Mouse (Mus musculus) retina, postnatal 1 day (tissue): Measurements from ENCODE around the gene Dglucy.

Source experiments
- DNase-seq: peaks from one replicate; pipeline ENCODE4 v3.0.0-alpha.2; 2012

Gene Dglucy

DNA sequence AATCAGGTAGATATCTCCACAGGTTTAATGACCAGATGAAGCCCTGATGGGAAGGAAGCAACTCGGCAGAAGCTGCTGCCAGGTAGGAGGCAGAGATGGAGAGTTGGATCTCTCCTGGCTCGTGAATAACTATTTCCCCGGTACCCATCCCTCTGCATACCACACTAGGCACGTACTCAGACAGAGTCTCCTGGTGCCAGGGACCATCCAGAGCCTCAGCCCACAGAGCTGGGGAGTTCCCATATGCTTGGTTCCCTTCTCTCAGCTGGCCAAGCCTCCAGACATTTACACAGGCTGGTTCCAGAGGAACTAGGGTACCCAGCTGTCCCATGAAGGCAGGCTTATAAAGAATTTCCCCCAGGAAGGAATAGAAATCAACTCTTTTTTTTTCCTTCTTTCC lies 108.0 kb downstream of the Dglucy start:
- no peak for DNase-seq

DNA sequence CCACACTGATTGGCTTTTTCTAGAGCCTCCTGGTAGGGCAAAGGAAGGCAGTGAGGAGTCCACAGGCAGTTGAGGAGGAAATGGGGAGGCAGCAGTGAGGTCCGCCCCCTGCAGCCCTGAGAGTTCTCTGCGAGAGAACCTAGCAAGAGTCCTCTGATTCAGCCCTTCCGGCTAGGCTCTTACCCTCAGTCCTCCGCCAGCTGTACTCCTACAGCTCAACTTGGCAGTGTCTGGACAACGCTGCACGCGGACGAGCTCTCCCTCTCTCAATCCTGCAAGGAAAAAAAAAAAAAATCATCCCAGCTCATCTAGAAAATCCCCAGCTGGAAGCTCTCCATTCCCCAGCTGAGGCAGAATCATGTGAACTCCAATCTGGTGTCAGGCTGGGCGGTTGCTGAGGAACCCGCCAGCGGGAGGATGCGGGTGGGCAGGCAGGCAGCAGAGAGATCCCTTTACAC lies 109.0 kb downstream of the Dglucy start:
- peak; percentile 64 for DNase-seq

DNA sequence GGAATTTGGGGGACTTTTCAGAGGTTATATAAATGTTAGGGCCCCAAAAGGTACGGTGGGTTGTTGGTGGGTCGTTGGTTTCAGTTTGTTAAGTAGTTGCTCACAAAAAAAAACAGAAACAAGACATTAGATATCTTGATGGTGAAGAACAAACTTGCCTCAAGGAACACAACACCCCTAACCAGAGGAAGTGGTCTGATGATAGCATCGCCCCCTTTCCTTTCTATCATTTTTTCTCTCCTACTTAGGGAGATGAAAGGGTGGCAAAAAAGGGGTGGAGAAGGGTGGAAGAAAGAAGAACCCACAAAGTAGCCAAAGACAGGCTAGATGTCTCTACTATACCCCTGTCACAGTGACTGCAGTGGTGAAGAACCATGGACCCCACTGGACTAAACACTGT lies 111.7 kb downstream of the Dglucy start:
- DNase-seq = no peak

DNA sequence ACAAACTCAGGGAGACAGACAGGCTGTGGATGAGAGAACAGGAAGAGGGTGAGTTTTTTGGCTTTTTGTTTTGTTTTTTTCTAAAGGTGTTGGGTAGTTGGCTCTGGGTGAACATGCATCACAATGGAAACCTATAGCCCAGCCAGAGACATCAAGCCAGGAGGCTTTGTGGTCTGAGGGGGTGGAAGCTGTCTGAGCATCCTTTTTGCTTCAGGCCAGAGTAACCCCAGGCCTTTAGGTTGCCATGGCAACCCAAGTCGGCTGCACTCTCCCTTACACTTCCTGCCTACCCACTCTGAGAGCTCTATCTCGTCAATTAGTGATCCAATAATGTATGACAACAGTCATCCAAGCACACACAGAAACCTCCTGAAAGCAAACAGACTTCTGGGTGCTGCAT lies 116.6 kb downstream of the Dglucy start:
- DNase-seq = peak; percentile 61

DNA sequence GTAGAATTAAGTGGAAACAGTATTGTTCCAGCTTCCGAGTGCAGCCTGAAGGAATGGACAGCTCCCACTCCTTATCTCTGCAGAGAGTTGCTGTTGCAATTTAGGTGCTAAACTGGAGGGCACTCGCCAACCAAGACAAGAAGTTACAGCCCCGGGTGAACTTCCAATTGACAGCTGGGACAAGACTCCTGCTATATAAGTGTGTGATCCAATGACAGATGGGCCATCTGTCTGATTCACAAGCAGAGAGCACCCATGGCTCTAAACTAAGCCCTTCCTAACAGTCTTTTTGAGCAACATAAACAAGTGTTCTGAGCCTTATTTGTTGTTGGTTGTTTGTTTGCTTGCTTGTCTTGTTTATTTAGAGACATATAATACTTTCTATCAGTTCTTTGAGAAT lies 117.8 kb downstream of the Dglucy start:
- DNase-seq = peak; percentile 24

DNA sequence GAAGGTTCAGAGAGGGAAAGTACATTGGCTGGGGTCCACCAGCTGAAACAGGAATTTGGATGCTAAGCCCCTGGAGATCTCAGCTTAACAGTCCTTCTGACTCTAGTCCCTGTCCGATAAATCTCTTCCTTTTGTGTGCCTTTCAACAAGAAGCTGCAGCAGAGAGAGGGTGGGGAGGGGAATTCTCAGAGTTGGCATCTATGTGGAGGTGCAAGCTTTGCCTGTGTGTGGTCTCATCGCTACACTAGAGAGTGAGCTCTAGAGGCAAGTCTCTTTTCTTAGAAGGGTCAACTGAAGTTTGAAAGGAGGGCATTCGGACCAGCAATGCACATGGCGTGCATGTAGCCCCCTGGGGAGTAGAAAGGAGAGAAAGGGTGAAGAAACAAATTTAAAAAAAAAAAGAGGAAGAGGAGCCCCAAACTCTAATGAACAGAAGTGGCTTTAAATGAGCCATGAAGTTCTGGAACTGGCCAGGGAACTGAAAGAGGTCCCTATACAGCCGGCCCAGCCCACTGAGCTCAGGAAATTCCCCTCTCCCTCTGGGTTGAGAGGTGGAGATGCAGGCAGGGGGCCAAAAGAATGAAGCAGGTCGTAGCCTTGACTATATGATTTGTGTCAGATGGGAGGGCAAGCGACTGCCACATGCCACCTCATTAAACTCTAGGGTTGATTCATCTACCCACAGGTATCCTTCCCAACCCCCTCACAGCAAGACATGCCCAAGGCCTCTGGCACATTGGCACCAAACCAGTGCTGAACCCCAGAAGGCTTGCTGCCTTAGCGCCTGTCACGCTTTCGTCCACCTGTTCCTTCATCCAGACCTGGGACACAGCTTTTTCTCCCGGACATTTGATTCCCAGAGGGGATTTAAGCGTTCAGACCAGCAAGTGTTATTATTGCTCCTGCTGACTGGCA lies 119.1 kb downstream of the Dglucy start:
- peak; percentile 44 for DNase-seq

DNA sequence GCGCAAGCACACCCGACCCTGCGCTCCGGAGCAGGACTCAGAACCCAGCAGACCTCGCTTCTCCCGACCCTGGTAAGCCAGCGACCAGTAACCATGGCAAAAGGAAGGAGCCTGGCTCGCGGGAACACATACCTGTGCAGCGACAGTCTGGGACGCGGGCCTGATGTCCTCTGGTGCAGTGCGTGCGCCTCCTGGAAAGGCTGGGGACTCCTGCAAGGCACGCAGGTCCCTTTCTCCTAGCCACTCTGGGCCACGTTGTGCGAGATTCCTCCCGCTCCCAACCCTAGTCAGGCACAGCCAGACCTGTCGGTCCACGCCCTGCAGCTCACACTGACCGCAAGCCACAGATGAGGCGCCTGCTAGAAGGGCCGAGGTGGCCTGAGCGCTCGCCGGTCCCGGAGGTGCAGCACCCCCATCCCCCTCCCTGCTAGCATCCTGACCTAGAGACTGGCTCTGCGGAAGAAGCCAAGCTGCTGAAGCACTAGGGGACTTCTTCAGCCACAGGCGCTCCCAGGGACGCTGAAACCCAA lies 120.3 kb downstream of the Dglucy start:
- DNase-seq = peak; percentile 47

DNA sequence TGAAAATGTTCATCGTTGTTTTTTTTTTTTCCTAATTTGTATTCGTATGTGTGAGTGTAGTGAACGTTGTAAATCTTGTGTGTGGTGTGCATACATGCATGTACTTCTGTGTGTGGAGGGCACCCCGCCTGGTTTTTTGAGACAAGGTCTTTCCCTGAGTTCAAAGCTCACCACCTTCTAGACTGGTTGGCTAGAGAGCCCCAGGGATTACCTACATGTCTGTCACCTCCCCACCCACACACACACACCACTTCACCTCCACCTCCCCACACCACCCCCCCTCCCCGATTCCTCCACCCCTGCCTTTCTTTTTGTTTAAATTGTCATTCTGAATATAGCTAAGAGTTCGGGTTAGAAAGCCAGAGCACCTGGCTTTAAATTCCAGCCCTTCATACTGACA lies 122.0 kb downstream of the Dglucy start:
- no peak for DNase-seq

DNA sequence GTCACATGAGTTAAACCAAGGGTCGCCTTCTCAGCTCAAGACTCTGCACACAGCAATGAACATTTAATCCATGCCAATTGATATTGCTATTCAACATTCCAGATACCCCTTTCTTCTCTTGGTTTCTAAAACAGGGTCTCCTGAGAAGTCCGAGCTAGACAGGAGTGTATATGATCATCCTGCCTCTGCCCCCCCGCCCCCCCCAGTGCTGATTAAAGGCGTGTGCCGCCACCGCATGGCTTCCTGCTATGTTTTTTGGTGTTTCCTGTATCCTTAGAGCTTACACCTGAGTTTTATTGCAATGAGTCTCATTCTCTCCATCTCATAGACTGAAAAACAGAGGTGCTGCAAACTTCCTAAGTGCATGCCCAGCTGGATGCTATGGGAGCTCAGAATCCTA lies 122.5 kb downstream of the Dglucy start:
- no peak for DNase-seq

DNA sequence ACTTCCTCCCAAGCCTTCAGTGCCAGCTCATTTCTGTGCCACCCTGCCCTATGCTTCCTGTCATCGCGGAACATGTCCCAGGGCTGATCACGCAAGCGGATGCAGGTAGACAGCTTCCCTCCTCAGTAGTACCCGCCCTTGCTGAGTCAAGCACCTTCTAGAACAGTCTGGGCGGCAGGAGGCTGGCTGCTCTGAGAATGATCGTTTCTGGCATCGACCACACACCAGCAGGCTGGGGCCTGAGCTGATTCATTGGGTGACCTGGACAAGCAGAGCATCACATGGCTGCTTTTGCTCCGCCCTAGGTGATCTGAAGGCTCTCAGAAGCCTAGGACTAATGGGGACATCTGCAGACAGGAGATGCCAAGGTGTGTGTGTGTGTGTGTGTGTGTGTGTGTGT lies 124.9 kb downstream of the Dglucy start:
- DNase-seq = no peak

DNA sequence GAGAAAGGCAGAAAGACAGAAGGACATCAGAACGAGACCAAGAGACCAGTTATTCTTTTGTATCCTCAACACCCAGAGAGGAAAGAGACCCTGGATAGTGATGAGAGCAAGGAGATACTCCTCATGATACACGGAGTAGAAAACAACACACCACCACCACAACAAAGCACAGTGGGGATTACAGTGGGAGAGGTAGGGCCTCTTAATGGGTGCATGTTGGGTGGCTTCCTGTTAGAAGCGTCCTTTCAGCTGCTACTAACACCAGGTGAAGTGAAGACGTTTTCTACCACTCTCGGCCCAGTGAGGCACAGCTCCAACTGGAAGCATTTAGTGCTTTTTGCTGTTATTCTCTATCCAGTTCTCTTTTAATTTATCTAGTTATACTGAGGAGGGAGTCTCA lies 128.0 kb downstream of the Dglucy start:
- no peak for DNase-seq

DNA sequence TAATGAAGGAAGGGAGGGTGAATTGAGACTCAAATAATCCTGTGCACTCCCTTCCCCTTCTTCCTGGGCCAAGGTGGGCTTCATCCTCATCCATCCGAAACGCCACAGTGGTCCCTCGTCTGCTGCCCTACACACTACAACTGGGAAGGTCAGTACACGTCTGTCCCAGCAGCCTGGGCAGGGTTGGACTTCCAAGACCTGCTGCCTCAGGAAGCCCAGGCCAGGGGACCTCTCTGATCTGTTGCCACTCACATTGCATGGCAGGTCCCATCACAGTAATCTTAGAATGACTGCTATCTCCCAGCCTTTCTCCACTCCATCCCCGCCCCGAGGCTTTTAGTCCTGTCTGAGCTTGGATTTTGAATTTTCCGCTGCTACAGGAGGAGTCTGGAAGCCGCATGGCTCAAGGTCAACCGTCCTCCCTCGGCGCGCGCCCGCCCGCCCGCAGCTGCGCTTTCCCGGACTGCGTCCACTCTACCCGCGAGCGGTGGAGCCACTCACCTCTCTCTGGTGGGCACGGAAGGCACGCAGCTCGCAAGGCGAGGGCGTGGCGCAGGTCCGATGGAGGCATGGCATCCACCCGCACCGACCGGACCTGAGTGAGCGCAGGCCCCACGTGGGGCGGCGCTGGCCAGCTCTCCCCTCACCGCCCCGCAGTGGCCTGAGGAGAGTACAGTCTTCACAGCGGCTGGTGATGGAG lies 128.9 kb downstream of the Dglucy start, which contains the start of gene Gpr68:
TSS of gene Gpr68 (minus strand) at position 601 of the 700 bp plus-strand sequence.
- DNase-seq = peak; percentile 75

DNA sequence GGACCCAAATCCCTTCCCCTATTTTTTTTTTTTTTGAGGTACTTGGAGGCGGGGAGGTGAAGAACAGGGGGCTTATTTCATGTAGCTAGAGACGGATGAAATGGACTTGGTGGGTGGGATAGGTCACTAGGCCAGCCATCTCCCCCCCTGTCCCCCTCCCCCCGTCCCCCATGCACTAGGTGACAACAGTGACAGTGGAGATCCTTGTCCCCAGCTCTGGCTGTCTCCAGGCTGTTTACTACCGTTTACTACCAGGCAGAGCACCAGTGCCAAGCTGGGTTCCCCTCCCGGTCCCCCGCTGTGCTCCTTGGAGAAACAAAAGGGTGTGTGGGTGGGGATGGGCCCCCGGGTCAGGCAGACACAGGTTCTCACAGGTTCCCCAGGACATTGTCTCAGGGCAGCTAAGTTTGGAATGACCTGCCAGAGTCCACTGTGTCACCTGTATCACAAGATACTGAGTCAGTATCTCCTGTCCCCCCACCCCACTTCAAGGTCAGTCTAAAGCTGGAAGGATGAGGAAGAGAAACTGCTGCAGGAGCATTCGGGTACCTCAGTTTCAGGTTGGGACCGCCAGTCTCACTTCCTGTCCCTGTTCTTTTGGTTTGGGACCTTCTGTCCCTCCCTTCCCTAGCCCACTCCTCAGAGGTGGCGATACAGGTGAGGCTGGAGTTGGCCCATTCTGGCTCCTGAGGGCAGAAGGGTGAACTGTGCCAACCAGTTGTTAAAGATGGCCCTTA lies 129.6 kb downstream of the Dglucy start:
- DNase-seq = peak; percentile 32

DNA sequence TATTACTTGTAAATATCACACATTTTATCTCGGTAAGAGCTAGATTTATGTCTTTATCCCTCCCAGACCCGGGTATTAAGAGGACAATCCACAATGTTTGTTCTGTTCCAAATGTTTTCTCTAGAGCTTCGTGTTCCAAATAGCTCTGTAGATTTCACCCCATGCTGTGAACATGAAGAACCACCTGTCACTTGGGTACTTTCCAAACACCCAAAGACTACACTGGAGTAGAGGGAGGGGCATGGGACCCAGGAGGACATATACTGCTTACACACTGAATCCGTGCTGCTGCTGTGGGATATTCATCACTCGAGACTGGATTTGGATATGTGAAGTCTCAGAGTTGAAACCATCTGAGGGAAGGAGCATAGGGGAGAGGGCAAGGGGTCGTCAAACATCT lies 130.9 kb downstream of the Dglucy start:
- DNase-seq = no peak

DNA sequence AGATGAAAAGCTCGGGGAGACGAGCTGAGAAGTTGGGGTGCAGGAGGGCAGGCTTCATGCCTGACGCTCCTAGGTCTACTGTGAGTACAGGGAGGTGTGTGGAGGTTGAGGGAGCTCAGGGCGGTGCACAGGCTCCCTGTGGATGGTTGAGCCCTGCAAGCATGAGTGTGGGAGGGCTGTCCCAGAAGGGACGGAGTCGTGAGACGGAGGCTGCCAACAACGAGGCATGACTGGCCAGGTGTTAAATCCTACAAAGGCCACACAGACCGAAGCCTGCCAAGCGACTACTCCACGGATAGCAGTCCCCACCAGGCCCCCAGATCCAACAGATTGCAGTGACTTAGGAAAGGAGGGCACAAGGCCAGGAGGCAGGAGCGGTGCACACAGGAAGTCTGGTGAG lies 131.9 kb downstream of the Dglucy start:
- no peak for DNase-seq

DNA sequence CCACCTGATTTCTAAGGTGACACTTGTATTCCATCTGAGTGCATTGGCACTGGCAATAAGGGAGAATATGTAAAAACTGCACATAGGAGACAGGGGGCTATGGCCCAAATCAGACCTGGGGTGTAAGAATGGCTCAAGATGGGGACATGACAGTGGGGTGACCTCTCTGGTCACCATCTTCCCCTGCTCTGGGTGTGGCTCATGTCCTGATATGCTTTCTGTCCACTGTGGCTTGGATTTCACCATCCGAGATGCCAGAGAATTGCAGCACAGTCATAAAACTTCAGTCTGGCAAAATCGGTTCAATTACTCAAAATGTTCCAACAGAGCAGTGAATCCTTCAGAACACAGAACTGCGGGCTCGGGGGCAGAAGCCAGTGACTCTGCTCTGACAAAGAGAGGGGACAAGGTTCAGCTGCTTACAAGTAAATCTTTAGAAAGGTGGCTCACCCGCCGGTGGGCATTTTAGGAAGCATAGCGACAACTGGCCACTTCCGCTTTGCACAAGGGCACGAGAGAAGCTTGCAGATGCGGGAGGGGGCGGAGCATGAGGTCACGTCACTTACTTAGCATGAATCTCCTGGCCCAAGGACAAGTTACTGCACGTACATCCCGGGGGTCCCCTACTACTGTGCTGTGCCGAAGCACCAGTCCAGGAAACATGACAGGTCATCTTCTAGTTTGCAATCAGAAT lies 145.9 kb downstream of the Dglucy start:
- no peak for DNase-seq

DNA sequence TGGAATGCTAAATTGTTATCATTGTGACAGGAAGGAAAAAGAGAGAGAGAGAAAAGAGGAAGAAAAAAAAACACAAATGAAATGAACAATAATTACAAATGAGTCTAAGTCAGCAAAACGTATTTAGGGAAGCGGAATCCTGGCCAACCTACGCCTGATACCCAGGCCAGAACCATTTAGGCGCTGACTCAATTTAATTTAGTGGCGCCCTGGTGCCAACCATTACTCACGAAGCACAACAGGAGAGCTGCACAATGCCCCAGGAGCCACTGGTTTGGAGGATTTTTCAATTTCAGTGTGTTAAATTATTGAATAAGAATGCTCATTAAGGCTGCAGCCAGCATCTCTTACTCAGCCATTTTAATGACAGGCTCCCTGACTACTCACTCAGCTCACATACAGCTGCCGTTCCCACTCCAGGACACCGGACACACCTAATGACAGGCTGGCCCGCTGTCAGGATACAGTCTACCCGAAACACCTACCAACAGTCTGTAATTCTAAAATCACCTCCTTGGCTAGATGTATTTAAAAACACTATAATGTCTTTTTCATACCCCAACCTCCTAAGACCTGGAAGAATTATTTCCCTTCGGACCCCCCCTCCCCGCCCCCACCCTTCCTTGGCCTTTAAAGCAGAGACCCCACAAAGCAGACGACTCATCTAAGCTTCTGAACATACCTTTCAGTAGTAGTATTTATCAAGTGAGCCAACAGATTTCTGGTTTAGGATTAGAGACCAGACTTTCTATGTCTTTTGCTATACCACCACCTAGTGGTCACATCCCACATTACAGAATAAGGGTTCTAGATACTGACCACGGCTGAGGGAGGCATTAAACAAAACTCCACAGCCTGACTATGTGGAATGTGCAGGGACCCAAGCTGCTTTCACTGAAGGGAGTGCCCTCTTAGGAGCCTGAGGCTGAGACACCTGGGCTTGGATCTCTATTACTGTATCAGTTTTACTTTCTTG lies 147.1 kb downstream of the Dglucy start:
- DNase-seq = peak; percentile 86

DNA sequence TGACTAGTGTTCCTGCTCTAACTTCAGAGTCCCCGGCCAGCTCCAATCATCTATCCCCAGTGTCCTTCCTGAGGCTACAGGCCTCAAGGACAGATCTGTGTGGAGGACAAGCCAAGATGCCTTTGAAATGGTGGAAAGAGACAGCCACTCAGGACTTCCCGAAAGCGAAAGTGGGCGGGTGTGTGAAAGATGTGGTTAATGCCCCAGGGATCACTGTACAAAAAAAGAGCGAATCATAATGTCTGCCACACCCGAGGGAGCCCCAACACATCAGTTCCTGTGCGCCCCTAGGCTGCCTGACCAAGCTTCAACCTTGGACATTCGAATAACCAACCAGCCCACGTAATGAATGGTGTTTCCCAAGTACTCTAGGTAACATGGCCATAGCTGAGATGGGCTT lies 149.4 kb downstream of the Dglucy start:
- DNase-seq = no peak

DNA sequence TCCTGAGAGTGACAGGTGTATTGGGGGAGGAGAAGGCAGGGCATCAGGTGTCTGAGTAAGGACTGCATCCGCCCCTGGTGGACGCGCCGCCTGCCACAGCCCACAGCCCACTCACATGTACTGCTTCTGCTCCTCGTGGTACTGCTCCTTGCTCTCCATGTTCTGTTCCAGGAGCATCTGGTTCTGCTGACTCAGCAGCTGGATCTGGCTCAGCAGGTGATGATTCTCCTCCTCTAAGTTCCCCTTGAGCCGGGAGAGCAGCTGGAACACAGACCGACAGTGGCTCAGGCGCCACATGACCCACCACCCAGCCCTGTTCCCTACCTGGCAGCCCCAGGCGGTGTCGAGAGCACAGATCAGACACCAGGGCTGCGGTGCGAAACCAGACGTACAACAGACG lies 152.8 kb downstream of the Dglucy start:
- DNase-seq = no peak

DNA sequence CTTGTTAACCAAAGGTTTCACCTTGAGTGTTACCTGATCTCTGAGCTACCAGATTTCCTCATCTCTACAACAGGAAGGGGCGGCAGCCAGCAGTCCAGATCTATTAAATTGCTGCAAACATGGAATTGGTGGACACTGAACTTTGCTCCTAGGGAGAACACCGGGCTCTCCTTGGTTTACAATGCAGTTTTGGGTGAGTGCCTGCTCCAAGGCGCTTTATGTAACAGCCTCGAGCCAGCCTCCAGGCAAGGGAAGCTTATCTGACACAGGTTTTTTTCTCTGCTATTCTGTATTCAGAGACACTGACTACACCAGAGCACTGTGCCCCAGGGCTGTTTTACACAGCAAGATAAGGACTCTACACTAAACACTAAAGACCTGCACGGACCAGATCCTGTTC lies 155.9 kb downstream of the Dglucy start:
- DNase-seq = no peak

DNA sequence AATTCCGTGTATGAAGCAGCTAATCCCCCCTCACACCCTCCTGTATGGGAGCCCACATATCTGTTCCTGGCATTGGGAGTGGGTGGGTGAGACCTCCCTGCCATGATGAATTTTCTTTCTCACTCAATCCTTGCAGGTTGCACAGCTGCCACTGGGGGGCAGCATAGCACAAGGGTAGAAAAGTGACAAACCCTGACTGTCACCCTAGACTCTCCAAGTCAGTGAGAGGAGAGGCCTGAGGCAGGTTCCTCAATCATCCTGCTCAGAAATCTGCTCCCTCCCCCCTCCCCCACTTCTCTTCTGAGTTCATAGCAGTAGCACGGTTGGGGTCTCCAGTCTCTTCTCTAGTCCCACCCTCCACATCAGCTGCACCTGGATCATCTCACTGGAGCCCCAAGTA lies 157.3 kb downstream of the Dglucy start:
- DNase-seq = peak; percentile 85
